Mouse (Mus musculus): ENCODE data around the gene Scn5a. TPM values are rescaled to one million over a fixed set of nuclear protein-coding genes. Genes with fewer than 3 reads are reported as not detected.

Gene Scn5a
- polyA plus RNA-seq, 1 experiment from 2014 or later = 0.34 TPM

DNA sequence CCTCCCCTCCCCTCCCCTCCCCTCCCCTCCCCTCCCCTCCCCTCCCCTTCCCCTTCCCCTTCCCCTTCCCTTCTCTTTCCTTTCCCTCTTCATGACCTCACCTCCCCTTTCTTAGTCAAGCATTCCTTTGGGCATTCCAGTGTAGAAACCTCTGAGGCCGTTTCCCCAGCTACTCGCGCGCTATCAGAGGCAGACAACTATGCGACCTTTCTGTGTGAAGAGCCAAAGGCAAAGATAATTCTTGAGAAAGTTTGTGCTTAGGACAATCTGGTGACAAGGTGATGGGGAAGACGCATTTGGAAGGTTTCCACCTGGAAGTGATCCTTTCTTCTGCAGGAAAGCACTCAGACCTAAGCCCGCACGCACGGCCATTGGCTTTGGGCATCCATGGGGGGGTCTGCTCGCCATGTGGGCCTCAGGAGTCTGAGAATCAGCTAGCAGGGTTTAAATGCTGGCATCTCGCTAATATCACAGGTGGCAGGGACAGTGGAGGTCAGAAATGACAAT lies 106.4 kb downstream of the Scn5a start:
- Histone ChIP-seq H3K9me3 (ENCODE audit: control insufficient read depth) (no peaks in the 10 kb centered on the region), H3K27ac (ENCODE audit: low read depth, low read length) (no peak overlapping the region), H3K4me1 (replicated peaks; ENCODE audit: control insufficient read depth, insufficient read depth, low read length) (no peaks in the 10 kb centered on the region), H3K27me3 (replicated peaks; ENCODE audit: control insufficient read depth, insufficient read depth, low read length) (no peaks in the 10 kb centered on the region), H3K4me3 (ENCODE audit: low read depth, low read length) (no peak overlapping the region), H3K4me2 (replicated peaks; ENCODE audit: low read depth) (no peak overlapping the region), H3K9ac (ENCODE audit: low read depth, low read length) (no peak overlapping the region), H3K36me3 (ENCODE audit: control insufficient read depth, insufficient read depth) (no peaks in the 10 kb centered on the region; the same call in 1 of the 2 replicates)
- no peak for TF ChIP-seq CTCF (IDR thresholded peaks at IDR 0.05; ENCODE audit: low read depth)
- 64% methylated on average over 11 of the region's 11 CpGs for WGBS
- ATAC-seq = no peak

DNA sequence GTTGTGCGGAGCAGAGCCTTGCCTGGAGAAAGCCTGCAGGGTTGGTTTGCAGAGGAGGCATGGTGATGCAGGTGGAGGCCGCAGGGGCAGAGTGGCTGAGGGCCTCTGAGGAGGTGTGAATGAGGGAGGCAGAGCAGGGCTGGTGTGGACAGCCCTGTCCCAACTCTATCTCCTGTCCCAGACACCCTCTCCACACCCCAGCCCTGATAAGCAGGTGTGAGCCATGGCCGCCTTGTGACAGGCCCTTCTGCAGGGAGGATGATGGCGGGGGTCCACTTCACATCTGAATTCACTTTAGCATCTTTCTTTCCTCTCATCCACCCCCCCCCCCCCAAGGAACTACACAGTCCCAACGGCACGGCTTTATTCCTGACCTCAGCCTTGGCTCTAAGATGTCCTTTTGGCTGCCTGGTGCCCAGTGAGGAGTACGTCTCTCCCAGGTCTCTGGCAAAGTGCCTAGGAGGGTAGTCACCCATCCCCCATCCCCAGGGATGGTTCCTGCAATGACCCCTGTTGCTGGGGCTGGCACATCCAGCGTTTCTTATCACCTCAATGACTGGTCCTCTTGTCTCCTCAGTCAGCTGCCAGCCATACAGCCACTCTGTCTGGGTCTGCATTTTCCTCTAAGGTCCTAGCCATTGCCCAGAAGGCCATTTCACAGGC lies 109.0 kb downstream of the Scn5a start:
- no peak for TF ChIP-seq CTCF (IDR thresholded peaks at IDR 0.05; ENCODE audit: low read depth)
- ATAC-seq = no peak
- peaks cover 5% of the 10 kb centered on the region; the same call in 1 of the 2 replicates for H3K36me3 ChIP-seq (ENCODE audit: control insufficient read depth, insufficient read depth)
- H3K9me3 ChIP-seq (ENCODE audit: control insufficient read depth) = no peaks in the 10 kb centered on the region
- 75% methylated on average over 8 of the region's 8 CpGs for WGBS
- no peak overlapping the region for H3K4me2 ChIP-seq (replicated peaks; ENCODE audit: low read depth)
- no peaks in the 10 kb centered on the region for H3K27me3 ChIP-seq (replicated peaks; ENCODE audit: control insufficient read depth, insufficient read depth, low read length)
- no peak overlapping the region for H3K27ac ChIP-seq (ENCODE audit: low read depth, low read length)
- no peak overlapping the region for H3K4me3 ChIP-seq (ENCODE audit: low read depth, low read length)
- no peaks in the 10 kb centered on the region for H3K4me1 ChIP-seq (replicated peaks; ENCODE audit: control insufficient read depth, insufficient read depth, low read length)
- no peak overlapping the region for H3K9ac ChIP-seq (ENCODE audit: low read depth, low read length)

DNA sequence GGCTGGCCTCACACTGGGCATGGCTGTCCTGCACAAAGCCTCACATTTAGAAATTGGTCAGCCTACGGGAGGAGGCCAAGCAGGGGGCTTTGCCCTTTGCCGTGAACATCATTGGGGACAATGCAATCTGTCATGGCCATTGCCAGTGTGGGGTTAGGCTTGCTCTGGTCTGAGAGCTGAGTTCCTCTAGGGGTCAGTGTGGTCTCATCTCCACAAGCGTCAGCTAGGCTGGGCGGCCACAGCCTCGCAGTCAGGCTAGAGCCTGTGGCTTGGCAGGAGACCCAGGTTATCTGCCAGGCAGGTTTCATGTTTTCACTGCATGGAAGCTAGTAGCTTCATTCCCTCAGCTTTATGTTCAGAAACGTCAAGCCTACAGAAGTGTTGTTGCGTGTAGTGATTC lies 113.2 kb downstream of the Scn5a start:
- Histone ChIP-seq H3K4me3 (ENCODE audit: low read depth, low read length) (no peak overlapping the region), H3K9ac (ENCODE audit: low read depth, low read length) (no peak overlapping the region), H3K27me3 (replicated peaks; ENCODE audit: control insufficient read depth, insufficient read depth, low read length) (no peaks in the 10 kb centered on the region), H3K4me1 (replicated peaks; ENCODE audit: control insufficient read depth, insufficient read depth, low read length) (no peaks in the 10 kb centered on the region), H3K27ac (ENCODE audit: low read depth, low read length) (no peak overlapping the region; the same call in 1 of the 2 replicates), H3K4me2 (replicated peaks; ENCODE audit: low read depth) (no peak overlapping the region), H3K36me3 (ENCODE audit: control insufficient read depth, insufficient read depth) (peaks cover 33% of the 10 kb centered on the region), H3K9me3 (ENCODE audit: control insufficient read depth) (no peaks in the 10 kb centered on the region)
- 73% methylated on average over 7 of the region's 7 CpGs for WGBS
- ATAC-seq = no peak
- peak; percentile 61 for TF ChIP-seq CTCF (IDR thresholded peaks at IDR 0.05; ENCODE audit: low read depth)

DNA sequence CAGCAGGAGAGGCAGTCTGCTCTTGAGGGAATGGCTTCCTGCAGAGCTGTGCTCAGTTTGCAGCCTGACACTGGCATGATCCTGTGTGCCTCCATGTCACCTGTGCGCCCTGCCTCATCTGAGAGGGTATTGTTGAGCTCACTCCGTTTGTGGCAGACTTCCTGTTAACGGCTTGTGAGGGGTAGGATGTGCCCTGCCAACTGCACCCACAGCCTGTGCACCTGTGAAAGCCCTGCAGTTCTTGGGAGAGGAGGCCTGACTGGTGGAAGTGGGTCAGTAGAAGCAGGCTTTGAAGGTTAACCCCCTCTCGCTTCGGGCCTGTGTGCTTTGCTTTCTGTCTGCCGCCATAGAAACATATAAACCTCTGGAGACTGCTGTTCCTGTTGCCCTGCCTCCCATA lies 113.8 kb downstream of the Scn5a start:
- 91% methylated on average over 6 of the region's 6 CpGs for WGBS

DNA sequence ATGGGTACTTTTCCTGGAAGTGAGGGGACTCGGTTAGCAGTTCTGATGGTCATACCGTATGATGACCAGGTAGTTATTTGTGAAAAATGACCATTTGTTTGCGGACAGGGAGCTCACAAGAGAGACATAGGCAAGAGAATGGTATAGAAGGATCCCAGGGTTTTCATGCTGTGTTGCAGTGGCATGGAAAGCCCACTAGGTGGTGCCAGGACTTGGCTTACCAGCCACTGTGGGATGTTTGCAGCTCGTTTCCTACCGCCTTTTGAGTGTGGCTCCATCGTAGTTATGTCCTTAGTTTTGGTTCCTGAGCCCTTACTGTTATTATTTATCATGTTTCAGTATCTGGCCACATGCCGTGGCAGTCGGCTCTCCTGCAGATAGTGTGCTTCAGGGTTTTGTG lies 118.4 kb downstream of the Scn5a start:
- Histone ChIP-seq H3K4me2 (replicated peaks; ENCODE audit: low read depth) (no peak overlapping the region), H3K9ac (ENCODE audit: low read depth, low read length) (no peak overlapping the region), H3K27ac (ENCODE audit: low read depth, low read length) (no peak overlapping the region), H3K27me3 (replicated peaks; ENCODE audit: control insufficient read depth, insufficient read depth, low read length) (no peaks in the 10 kb centered on the region), H3K36me3 (ENCODE audit: control insufficient read depth, insufficient read depth) (peaks cover 43% of the 10 kb centered on the region), H3K4me3 (ENCODE audit: low read depth, low read length) (no peak overlapping the region), H3K4me1 (replicated peaks; ENCODE audit: control insufficient read depth, insufficient read depth, low read length) (no peaks in the 10 kb centered on the region), H3K9me3 (ENCODE audit: control insufficient read depth) (no peaks in the 10 kb centered on the region)
- peak; percentile 22; the same call in 1 of the 2 replicates for ATAC-seq
- TF ChIP-seq CTCF (IDR thresholded peaks at IDR 0.05; ENCODE audit: low read depth) = peak; percentile 95
- 42% methylated on average over 8 of the region's 8 CpGs for WGBS

More for the DNA sequence above, 113.8 kb downstream of the Scn5a start:
- no peak overlapping the region for H3K27ac ChIP-seq (ENCODE audit: low read depth, low read length)
- no peaks in the 10 kb centered on the region for H3K9me3 ChIP-seq (ENCODE audit: control insufficient read depth)
- TF ChIP-seq CTCF (IDR thresholded peaks at IDR 0.05; ENCODE audit: low read depth) = no peak
- no peak for ATAC-seq
- no peak overlapping the region for H3K4me2 ChIP-seq (replicated peaks; ENCODE audit: low read depth)
- H3K4me1 ChIP-seq (replicated peaks; ENCODE audit: control insufficient read depth, insufficient read depth, low read length) = no peaks in the 10 kb centered on the region
- H3K9ac ChIP-seq (ENCODE audit: low read depth, low read length) = no peak overlapping the region
- peaks cover 33% of the 10 kb centered on the region for H3K36me3 ChIP-seq (ENCODE audit: control insufficient read depth, insufficient read depth)
- no peak overlapping the region for H3K4me3 ChIP-seq (ENCODE audit: low read depth, low read length)
- no peaks in the 10 kb centered on the region for H3K27me3 ChIP-seq (replicated peaks; ENCODE audit: control insufficient read depth, insufficient read depth, low read length)

DNA sequence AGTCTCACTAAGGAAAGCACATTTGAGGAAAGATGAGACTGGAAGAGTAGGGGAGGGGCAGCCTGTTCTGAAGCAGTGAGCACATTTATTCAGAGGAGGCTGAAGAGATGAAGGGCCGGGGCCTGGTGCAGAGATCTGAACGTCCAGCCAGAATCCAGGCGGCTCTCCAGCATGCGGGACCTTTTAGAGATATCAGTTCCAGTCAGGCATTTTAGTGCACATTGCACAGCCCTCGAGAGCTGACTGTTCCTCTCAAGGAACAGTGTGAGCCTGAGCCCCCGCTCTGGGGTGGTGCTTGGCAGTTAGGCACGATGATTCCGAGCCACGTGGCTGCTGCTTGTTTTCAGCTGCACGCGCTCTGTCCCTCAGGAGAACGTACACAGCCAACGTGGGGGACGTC lies 121.7 kb downstream of the Scn5a start:
- no peak overlapping the region for H3K4me3 ChIP-seq (ENCODE audit: low read depth, low read length)
- H3K27ac ChIP-seq (ENCODE audit: low read depth, low read length) = no peak overlapping the region
- no peaks in the 10 kb centered on the region for H3K4me1 ChIP-seq (replicated peaks; ENCODE audit: control insufficient read depth, insufficient read depth, low read length)
- no peak overlapping the region for H3K4me2 ChIP-seq (replicated peaks; ENCODE audit: low read depth)
- peaks cover 33% of the 10 kb centered on the region; the same call in 1 of the 2 replicates for H3K36me3 ChIP-seq (ENCODE audit: control insufficient read depth, insufficient read depth)
- H3K9me3 ChIP-seq (ENCODE audit: control insufficient read depth) = no peaks in the 10 kb centered on the region
- 88% methylated on average over 14 of the region's 14 CpGs for WGBS
- TF ChIP-seq CTCF (IDR thresholded peaks at IDR 0.05; ENCODE audit: low read depth) = no peak
- no peaks in the 10 kb centered on the region for H3K27me3 ChIP-seq (replicated peaks; ENCODE audit: control insufficient read depth, insufficient read depth, low read length)
- no peak for ATAC-seq
- H3K9ac ChIP-seq (ENCODE audit: low read depth, low read length) = no peak overlapping the region

Data from intestine, postnatal 0 days (tissue).